Mouse (Mus musculus): ENCODE measurements around the gene Csf3r. TPM values are rescaled to one million over a fixed set of nuclear protein-coding genes. Genes with fewer than 3 reads are reported as not detected.

Gene Csf3r
- polyA plus RNA-seq, 1 experiment from 2014 or later, result 0.62 TPM

GRCm38 (mm10) chr4:126090848-126091124 lies 66.4 kb downstream of the Csf3r start:
- no peak overlapping the region for H3K4me2 ChIP-seq (ENCODE audit: low read length)
- H3K9ac ChIP-seq (ENCODE audit: low read depth, low read length), result no peak overlapping the region
- no peaks in the 10 kb centered on the region for H3K36me3 ChIP-seq (ENCODE audit: control insufficient read depth, insufficient read depth, low read length)
- H3K9me3 ChIP-seq (replicated peaks; ENCODE audit: control insufficient read depth, low read length, poor library complexity, severe bottlenecking), result no peaks in the 10 kb centered on the region
- no peak overlapping the region for H3K4me3 ChIP-seq (ENCODE audit: low read depth, low read length)
- H3K4me1 ChIP-seq (ENCODE audit: control insufficient read depth, insufficient read depth, low read length), result no peaks in the 10 kb centered on the region
- no peak overlapping the region for H3K27ac ChIP-seq (ENCODE audit: low read length)
- 81% methylated on average over 4 of the region's 4 CpGs for WGBS
- no peaks in the 10 kb centered on the region for H3K27me3 ChIP-seq (ENCODE audit: control insufficient read depth, insufficient read depth, low read depth, low read length)
- no peak for ATAC-seq

GRCm38 (mm10) chr4:126091873-126092272 lies 67.5 kb downstream of the Csf3r start:
- no peaks in the 10 kb centered on the region for H3K27me3 ChIP-seq (ENCODE audit: control insufficient read depth, insufficient read depth, low read depth, low read length)
- H3K27ac ChIP-seq (ENCODE audit: low read length), result no peak overlapping the region
- no peak overlapping the region for H3K4me3 ChIP-seq (ENCODE audit: low read depth, low read length)
- no peaks in the 10 kb centered on the region for H3K36me3 ChIP-seq (ENCODE audit: control insufficient read depth, insufficient read depth, low read length)
- ATAC-seq, result no peak
- H3K9ac ChIP-seq (ENCODE audit: low read depth, low read length), result no peak overlapping the region
- no peaks in the 10 kb centered on the region for H3K4me1 ChIP-seq (ENCODE audit: control insufficient read depth, insufficient read depth, low read length)
- no peaks in the 10 kb centered on the region for H3K9me3 ChIP-seq (replicated peaks; ENCODE audit: control insufficient read depth, low read length, poor library complexity, severe bottlenecking)
- 83% methylated on average over 8 of the region's 8 CpGs for WGBS
- no peak overlapping the region for H3K4me2 ChIP-seq (ENCODE audit: low read length)

Other genes starting within 250 kb of the Csf3r start
- gene Mrps15, start 22.4 kb downstream of the Csf3r start, polyA plus RNA-seq (2015; fragmentation: Nextera tagmentation; extraction: Ambion mirVana), result 128 and 131 TPM in 2 replicates
- gene Oscp1, start 34.0 kb downstream of the Csf3r start, polyA plus RNA-seq (2015; fragmentation: Nextera tagmentation; extraction: Ambion mirVana), result 40.0 and 48.5 TPM in 2 replicates
- gene Lsm10, start 72.1 kb downstream of the Csf3r start, polyA plus RNA-seq (2015; fragmentation: Nextera tagmentation; extraction: Ambion mirVana), result 55.1 and 63.5 TPM in 2 replicates
- 27.1 and 31.1 TPM in 2 replicates for gene Stk40, start 79.4 kb downstream of the Csf3r start, polyA plus RNA-seq (2015; fragmentation: Nextera tagmentation; extraction: Ambion mirVana)
- gene Eva1b, start 123.2 kb downstream of the Csf3r start, polyA plus RNA-seq (2015; fragmentation: Nextera tagmentation; extraction: Ambion mirVana), result 7.9 and 10.0 TPM in 2 replicates
- gene Sh3d21, start 138.9 kb downstream of the Csf3r start, polyA plus RNA-seq (2015; fragmentation: Nextera tagmentation; extraction: Ambion mirVana), result 1.4 and 1.8 TPM in 2 replicates
- gene Thrap3, start 178.2 kb downstream of the Csf3r start, polyA plus RNA-seq (2015; fragmentation: Nextera tagmentation; extraction: Ambion mirVana), result 124 and 137 TPM in 2 replicates
- gene Map7d1, start 231.8 kb downstream of the Csf3r start, polyA plus RNA-seq (2015; fragmentation: Nextera tagmentation; extraction: Ambion mirVana), result 66.1 and 68.2 TPM in 2 replicates
- gene Trappc3, start 237.8 kb downstream of the Csf3r start, polyA plus RNA-seq (2015; fragmentation: Nextera tagmentation; extraction: Ambion mirVana), result 193 and 198 TPM in 2 replicates